Mouse (Mus musculus): ENCODE data around the gene F8.
A peak's percentile ranks its signal among the peaks of the same experiment; 100 is the strongest.
"Not testable (repeated sequence)": the region's sequence is repeated elsewhere in the genome, so short reads cannot be mapped to it uniquely, and the experiment has no call there.

F8 gene

GRCm38 (mm10) chrX:75382195-75382771 is at the start of gene F8, which contains the start of gene Fundc2:
Gene F8, minus strand, starts transcription at chrX:75382615.
Gene Fundc2, plus strand, starts transcription at chrX:75382399.
- DNase-seq (ENCODE audit: low read depth, low spot score) = peak; percentile 83

GRCm38 (mm10) chrX:75415936-75416785 is 33.7 kb upstream of the F8 start, which contains the start of the genes Cmc4, Mtcp1 and Brcc3:
Gene Cmc4, minus strand, starts transcription at chrX:75416584.
Gene Mtcp1, minus strand, starts transcription at chrX:75416588.
Gene Brcc3, plus strand, starts transcription at chrX:75416628.
- peak; percentile 81 for DNase-seq (ENCODE audit: low read depth, low spot score)

- DNase-seq (ENCODE audit: low read depth, low spot score) = no peak
These were observed 27.3 kb upstream of the F8 start for GRCm38 (mm10) chrX:75409711-75410110.

GRCm38 (mm10) chrX:75403350-75403749 is 20.9 kb upstream of the F8 start:
- DNase-seq (ENCODE audit: low read depth, low spot score) = no peak

- no peak for DNase-seq (ENCODE audit: low read depth, low spot score)
These were observed 20.3 kb upstream of the F8 start for GRCm38 (mm10) chrX:75402668-75403067.

- no peak for DNase-seq (ENCODE audit: low read depth, low spot score)
These were observed 17.1 kb upstream of the F8 start for GRCm38 (mm10) chrX:75399471-75399870.

GRCm38 (mm10) chrX:75381699-75382098 is 716 bp downstream of the F8 start:
- DNase-seq (ENCODE audit: low read depth, low spot score) = no peak

GRCm38 (mm10) chrX:75381176-75381575 is 1.2 kb downstream of the F8 start:
- DNase-seq (ENCODE audit: low read depth, low spot score) = no peak

- no peak for DNase-seq (ENCODE audit: low read depth, low spot score)
These were observed 5.6 kb downstream of the F8 start for GRCm38 (mm10) chrX:75376815-75377214.

GRCm38 (mm10) chrX:75372666-75373425 is 9.6 kb downstream of the F8 start:
- peak; percentile 16 for DNase-seq (ENCODE audit: low read depth, low spot score)

- DNase-seq (ENCODE audit: low read depth, low spot score) = no peak
These were observed 12.2 kb downstream of the F8 start for GRCm38 (mm10) chrX:75370197-75370596.

- DNase-seq (ENCODE audit: low read depth, low spot score) = no peak
These were observed 58.9 kb downstream of the F8 start for GRCm38 (mm10) chrX:75323556-75323955.

GRCm38 (mm10) chrX:75271676-75272075 is 110.7 kb downstream of the F8 start:
- no peak for DNase-seq (ENCODE audit: low read depth, low spot score)

- not testable (repeated sequence) for DNase-seq (ENCODE audit: low read depth, low spot score)
These were observed 148.6 kb downstream of the F8 start for GRCm38 (mm10) chrX:75233603-75234376.

GRCm38 (mm10) chrX:75231456-75231855 is 151.0 kb downstream of the F8 start:
- DNase-seq (ENCODE audit: low read depth, low spot score) = no peak

- DNase-seq (ENCODE audit: low read depth, low spot score) = no peak
These were observed 218.7 kb downstream of the F8 start, which contains the start of gene Smim9 for GRCm38 (mm10) chrX:75163670-75164069. Gene Smim9, minus strand, starts transcription at chrX:75163770.

GRCm38 (mm10) chrX:75155576-75156243 is 226.7 kb downstream of the F8 start:
- DNase-seq (ENCODE audit: low read depth, low spot score) = peak; percentile 39

- DNase-seq (ENCODE audit: low read depth, low spot score) = no peak
These were observed 230.2 kb downstream of the F8 start for GRCm38 (mm10) chrX:75152249-75152648.

GRCm38 (mm10) chrX:75150304-75150703 is 232.1 kb downstream of the F8 start:
- DNase-seq (ENCODE audit: low read depth, low spot score) = no peak

GRCm38 (mm10) chrX:75148414-75148813 is 234.0 kb downstream of the F8 start:
- no peak for DNase-seq (ENCODE audit: low read depth, low spot score)

- not testable (repeated sequence) for DNase-seq (ENCODE audit: low read depth, low spot score)
These were observed 239.3 kb downstream of the F8 start for GRCm38 (mm10) chrX:75143124-75143555.

All from skeletal muscle tissue, adult 2 months (tissue).